Mouse (Mus musculus) kidney, postnatal 0 days (tissue): ENCODE data around the gene Trrap. TPM values are rescaled to one million over a fixed set of nuclear protein-coding genes. Genes with fewer than 3 reads are reported as not detected.
A peak's percentile ranks its signal among the peaks of the same experiment; 100 is the strongest.

Experiments used
- ATAC-seq: fragments of 200-750 bp; cut with Nextera tagmentation; replicated peaks from 2 replicates; pipeline ENCODE4 v1.8.0; 2017; ENCODE audit warnings: low read depth, moderate number of reproducible peaks, moderate TSS enrichment, moderate library complexity; ENCODE audit not compliant: low FRiP score
- DNase-seq: peaks from one replicate; pipeline ENCODE4 v3.0.0-alpha.2; 2016; ENCODE audit warnings: low spot score
- H3K27ac ChIP-seq: fragments of 300-500 bp; sonication (generic); 2 replicates; pipeline ENCODE4 v1.5.1; 2014; ENCODE audit warnings: mild to moderate bottlenecking
- H3K27me3 ChIP-seq: fragments of 300-500 bp; sonication (generic); 2 replicates; pipeline ENCODE4 v1.6.1; 2014; ENCODE audit warnings: low read length, mixed read lengths; ENCODE audit not compliant: insufficient read depth
- H3K36me3 ChIP-seq: fragments of 300-500 bp; sonication (generic); 2 replicates; pipeline ENCODE4 v1.6.1; 2014; ENCODE audit warnings: low read length, mixed read lengths; ENCODE audit not compliant: insufficient read depth
- H3K4me1 ChIP-seq: fragments of 300-500 bp; sonication (generic); replicated peaks from 2 replicates; pipeline ENCODE4 v1.6.1; 2014; ENCODE audit warnings: antibody characterized with exemption, low read length, mixed read lengths; ENCODE audit not compliant: insufficient read depth
- H3K4me2 ChIP-seq: fragments of 300-500 bp; sonication (generic); 2 replicates; pipeline ENCODE4 v1.6.1; 2014; ENCODE audit warnings: mild to moderate bottlenecking, low read length, moderate library complexity, mixed read lengths
- H3K4me3 ChIP-seq: fragments of 300-500 bp; sonication (generic); replicated peaks from 2 replicates; pipeline ENCODE4 v1.5.1; 2014; ENCODE audit warnings: low read depth, low read length
- H3K9ac ChIP-seq: fragments of 300-500 bp; sonication (generic); 2 replicates; pipeline ENCODE4 v1.6.1; 2014; ENCODE audit warnings: low read depth, low read length
- H3K9me3 ChIP-seq: fragments of 300-500 bp; sonication (generic); replicated peaks from 2 replicates; pipeline ENCODE4 v1.6.1; 2016; ENCODE audit warnings: low read length, inconsistent platforms, mixed read lengths
- CTCF ChIP-seq: IDR thresholded peaks from 2 replicates; pipeline ENCODE4 v1.5.1; 2016; ENCODE audit warnings: antibody characterized with exemption, low read depth, mild to moderate bottlenecking, moderate library complexity
- WGBS: fragments of 180-500 bp; shearing (Covaris S2); extraction: QIAGEN DNeasy Blood & Tissue Kit; methylation state at CpG from one replicate; pipeline ENCODE4 v1.1.7; 2014; 5-methylcytosine and 5-hydroxymethylcytosine counted together
- microRNA-seq: library from miRNA; unstranded; fragments of <30 nt; microRNA quantifications from one replicate; pipeline ENCODE4, GENCODE M21; 2016
- polyA plus RNA-seq: library from polyadenylated mRNA; unstranded; fragments of >200 nt; fragmentation: Nextera tagmentation; extraction: Ambion mirVana; gene quantifications from 2 replicates; pipeline ENCODE4 v1.2.1, GENCODE M21; 2015

The Trrap gene
- polyA plus RNA-seq, 1 experiment from 2014 or later = 41.1 TPM

DNA sequence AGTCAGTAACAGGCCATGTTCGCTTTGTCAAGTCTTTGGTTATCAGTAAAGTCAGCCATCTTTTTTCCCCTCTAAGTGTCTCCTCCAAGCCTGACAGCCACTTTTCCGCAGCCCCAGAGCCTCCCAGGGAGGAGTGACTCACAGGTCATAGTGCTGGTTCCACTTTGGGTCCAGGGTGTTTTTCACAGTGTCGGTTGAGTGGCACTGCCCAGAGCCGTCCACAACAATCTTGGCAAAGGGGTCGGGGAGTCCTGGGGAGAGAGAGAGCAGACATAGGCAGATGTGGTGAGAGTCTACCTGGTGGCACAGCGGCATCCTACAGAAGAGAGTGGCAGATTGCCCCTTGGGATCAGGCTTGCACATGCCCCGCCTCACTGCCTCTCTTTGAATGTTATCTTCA is 133.5 kb downstream of the Trrap start:
- no peak overlapping the region for H3K4me3 ChIP-seq
- DNase-seq (no peak), ATAC-seq (peak; percentile 19; the same call in 1 of the 2 replicates)
- no peaks in the 10 kb centered on the region for H3K27me3 ChIP-seq
- H3K9me3 ChIP-seq = no peaks in the 10 kb centered on the region
- TF ChIP-seq CTCF = no peak
- H3K4me2 ChIP-seq = no peak overlapping the region
- H3K9ac ChIP-seq = no peak overlapping the region
- 0 out of 2 replicates have a peak overlapping the region, but pooled peaks have one; percentile 20 for H3K27ac ChIP-seq
- 61% methylated on average over 7 of the region's 7 CpGs for WGBS
- H3K4me1 ChIP-seq = peaks cover 23% of the 10 kb centered on the region
- peaks cover 19% of the 10 kb centered on the region; the same call in 1 of the 2 replicates for H3K36me3 ChIP-seq

DNA sequence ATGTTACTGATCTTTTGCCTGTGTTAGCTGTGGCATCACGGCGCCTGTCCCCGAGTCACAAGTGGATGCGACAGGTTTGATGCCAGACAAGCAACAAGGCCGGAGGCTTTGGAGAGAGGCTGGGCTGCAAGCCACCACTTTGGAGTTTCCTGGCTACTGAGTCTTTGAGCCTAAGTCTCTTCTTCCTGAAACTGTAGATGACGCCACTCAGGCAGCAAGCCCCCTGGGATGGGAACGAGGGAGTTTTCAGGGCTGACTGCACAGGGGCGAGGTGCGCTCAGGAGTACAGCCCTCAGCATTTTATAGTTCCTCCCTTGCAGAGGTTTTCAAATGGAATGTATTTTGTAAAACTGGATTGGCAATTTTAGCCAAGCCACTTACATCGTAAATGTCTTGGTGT is 134.3 kb downstream of the Trrap start:
- Histone ChIP-seq H3K4me1 (peaks cover 23% of the 10 kb centered on the region), H3K4me3 (no peak overlapping the region), H3K9me3 (no peaks in the 10 kb centered on the region), H3K9ac (no peak overlapping the region), H3K27ac (peak overlapping the region; percentile 44), H3K4me2 (no peak overlapping the region), H3K27me3 (no peaks in the 10 kb centered on the region), H3K36me3 (0 out of 2 replicates have a peak, but pooled peaks cover 12% of the 10 kb centered on the region)
- ATAC-seq = peak; percentile 69
- DNase-seq = peak; percentile 70
- no peak for TF ChIP-seq CTCF
- WGBS = 39% methylated on average over 10 of the region's 10 CpGs

DNA sequence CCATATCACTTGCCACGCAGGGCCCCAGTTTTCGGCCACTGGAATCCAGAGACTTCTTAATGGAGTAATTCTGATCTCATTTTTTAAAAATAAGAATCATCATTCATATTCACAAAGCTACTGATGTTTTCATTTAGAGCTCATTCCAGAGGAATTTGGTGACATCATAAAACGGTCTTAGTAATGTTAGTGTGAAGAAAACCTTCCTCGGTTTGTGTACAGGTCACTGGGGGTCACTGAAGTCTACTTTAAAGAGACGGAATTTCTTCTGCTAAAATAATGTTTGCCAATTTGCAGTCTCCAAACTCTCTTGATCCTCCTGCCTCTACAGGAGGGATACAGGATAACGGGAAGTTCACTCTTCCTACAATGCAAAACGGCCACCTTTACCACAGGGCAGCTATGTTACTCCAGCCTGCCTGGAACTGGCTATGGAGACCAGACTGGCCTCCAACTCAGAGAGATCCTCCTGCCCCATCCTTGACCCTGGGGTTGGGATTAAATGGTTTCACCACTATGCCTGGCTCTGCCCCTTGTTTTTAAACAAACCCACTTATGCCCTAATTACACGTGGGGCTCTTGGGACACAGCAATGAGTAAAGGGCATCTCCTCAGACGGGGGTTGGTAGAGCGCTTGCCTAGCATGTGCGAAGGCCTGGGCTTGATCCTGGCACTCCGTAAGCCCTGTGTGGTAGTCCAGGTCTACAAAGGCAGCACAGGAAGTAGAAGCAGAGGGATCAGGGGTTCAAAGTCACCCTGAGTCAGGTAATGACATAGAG is 137.0 kb downstream of the Trrap start:
- TF ChIP-seq CTCF = no peak
- DNase-seq = no peak
- Histone ChIP-seq H3K9me3 (no peaks in the 10 kb centered on the region), H3K4me1 (peaks cover 23% of the 10 kb centered on the region), H3K27ac (no peak overlapping the region), H3K9ac (no peak overlapping the region), H3K36me3 (0 out of 2 replicates have a peak, but pooled peaks cover 6% of the 10 kb centered on the region), H3K27me3 (no peaks in the 10 kb centered on the region), H3K4me3 (no peak overlapping the region), H3K4me2 (no peak overlapping the region)
- no peak for ATAC-seq
- 61% methylated on average over 12 of the region's 12 CpGs for WGBS

DNA sequence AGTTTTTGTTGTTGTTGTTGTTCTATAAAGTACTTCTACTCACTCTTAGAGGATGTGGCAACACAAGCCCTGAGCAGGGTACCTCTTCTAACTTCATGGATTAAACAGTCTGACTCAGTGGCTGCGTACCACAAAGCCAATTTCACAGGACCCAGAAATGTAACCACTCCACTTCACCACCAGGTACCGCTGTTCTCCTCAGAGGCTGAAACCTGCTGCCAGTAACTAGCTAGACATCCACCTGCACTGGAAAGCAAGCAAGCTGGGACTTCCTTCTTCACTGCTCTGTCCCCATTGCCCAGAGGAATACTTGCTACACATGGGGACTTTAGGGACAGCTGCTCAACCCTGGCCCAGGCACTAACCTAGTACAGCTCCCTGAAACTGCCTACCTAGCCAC is 140.1 kb downstream of the Trrap start:
- Histone ChIP-seq H3K36me3 (no peaks in the 10 kb centered on the region), H3K4me1 (peaks cover 23% of the 10 kb centered on the region; the same call in 1 of the 2 replicates), H3K4me3 (no peak overlapping the region), H3K4me2 (no peak overlapping the region), H3K9me3 (no peaks in the 10 kb centered on the region), H3K9ac (no peak overlapping the region), H3K27ac (no peak overlapping the region), H3K27me3 (no peaks in the 10 kb centered on the region)
- 72% methylated on average over 2 of the region's 2 CpGs for WGBS
- ATAC-seq (no peak), DNase-seq (no peak)
- peak; percentile 57 for TF ChIP-seq CTCF

Small RNA genes lying within 50 kb of the gene (microRNA-seq; reads per million reads assigned to microRNA genes)
- not detected for gene Mir7039

Other genes starting within 250 kb of the Trrap start
- 0.96 and 1.2 TPM in 2 replicates for gene Nptx2, start 221.8 kb upstream of the Trrap start, polyA plus RNA-seq
- gene Tmem130, start 5.9 kb upstream of the Trrap start, polyA plus RNA-seq = 0.17 and 0.24 TPM in 2 replicates
- 12.6 and 13.4 TPM in 2 replicates for gene Smurf1, start 198.1 kb downstream of the Trrap start, polyA plus RNA-seq